8 mouse cellular contexts compared by ENCODE assay signal in the genomic region with DNA sequence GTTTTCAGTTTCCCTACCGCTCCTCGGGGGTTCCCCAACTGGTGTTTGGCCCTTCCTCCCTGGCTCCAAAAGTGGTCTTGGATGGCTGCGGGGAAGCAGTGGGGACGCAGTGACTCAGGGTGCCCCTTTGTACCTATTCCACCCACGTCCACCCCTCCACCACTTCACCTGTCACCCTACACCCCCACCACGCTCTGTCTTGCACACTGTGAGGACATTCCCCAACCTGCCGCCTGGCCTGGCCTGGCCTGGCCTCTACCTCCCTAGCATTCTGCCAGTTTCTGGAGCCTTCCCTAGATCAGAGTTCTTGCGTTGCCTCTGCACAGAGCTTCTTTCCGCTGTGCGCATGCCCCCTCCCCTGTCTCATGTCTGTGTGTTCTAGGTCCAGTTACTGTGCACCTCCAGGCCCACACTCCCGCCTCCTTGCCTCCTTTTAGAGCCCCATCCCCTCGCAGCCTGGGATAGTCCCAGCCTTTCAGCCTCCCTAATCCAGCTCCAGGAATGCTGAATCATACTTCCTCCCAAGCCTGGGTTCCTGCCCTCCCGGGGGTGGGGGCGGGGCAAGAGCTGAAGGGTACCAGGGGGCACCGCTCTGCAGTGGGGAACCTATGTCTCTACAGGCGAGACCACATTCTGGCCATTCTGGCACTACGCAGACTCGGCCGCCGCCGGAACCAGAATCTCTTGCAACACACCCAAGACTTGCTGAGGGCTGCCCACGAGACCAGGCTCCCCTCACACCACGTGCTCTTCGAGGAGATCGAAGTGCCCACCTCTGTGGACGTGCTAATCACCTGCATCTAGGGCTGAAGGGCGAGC. TPM values are rescaled to one million over a fixed set of nuclear protein-coding genes. Genes with fewer than 3 reads are reported as not detected.
DNase-seq lines count a peak whose midpoint lies in the region; ATAC-seq and TF ChIP-seq lines count a peak whose summit lies in the region.

No protein-coding gene starts in this region.

- H3K4me2 ChIP-seq in heart, postnatal 0 days (ENCODE audit: low read depth, low read length) = peak overlapping the region; percentile 70
- peak overlapping the region; percentile 65 for H3K4me2 ChIP-seq in limb, embryonic 14.5 days (replicated peaks; ENCODE audit: low read depth, low read length, severe bottlenecking)
- H3K4me2 ChIP-seq in midbrain, postnatal 0 days (ENCODE audit: low read depth, low read length, poor library complexity, severe bottlenecking) = peak overlapping the region; percentile 59

- 21% methylated on average over 27 of the region's 27 CpGs for WGBS in heart, postnatal 0 days
- WGBS in limb, embryonic 14.5 days = 12% methylated on average over 20 of the region's 27 CpGs
- 18% methylated on average over 27 of the region's 27 CpGs for WGBS in midbrain, postnatal 0 days

- H3K4me1 ChIP-seq in heart, postnatal 0 days (ENCODE audit: control insufficient read depth, insufficient read depth) = peaks cover 38% of the 10 kb centered on the region
- H3K4me1 ChIP-seq in limb, embryonic 14.5 days (ENCODE audit: control insufficient read depth, insufficient read depth, low read length) = peaks cover 35% of the 10 kb centered on the region
- peaks cover 12% of the 10 kb centered on the region for H3K4me1 ChIP-seq in midbrain, postnatal 0 days (ENCODE audit: insufficient read depth, low read length)

- H3K9ac ChIP-seq in heart, postnatal 0 days (replicated peaks; ENCODE audit: low read depth, low read length) = no peak overlapping the region; the same call in 1 of the 2 replicates
- peak overlapping the region; percentile 34; the same call in 1 of the 2 replicates for H3K9ac ChIP-seq in limb, embryonic 14.5 days (ENCODE audit: low read depth, low read length, severe bottlenecking)
- H3K9ac ChIP-seq in midbrain, postnatal 0 days (replicated peaks; ENCODE audit: low read length, poor library complexity, severe bottlenecking) = 0 out of 2 replicates have a peak overlapping the region, but pooled peaks have one; percentile 4

- peak overlapping the region; percentile 27 for H3K27ac ChIP-seq in heart, postnatal 0 days (ENCODE audit: low read depth)
- H3K27ac ChIP-seq in limb, embryonic 14.5 days (replicated peaks; ENCODE audit: low read depth, low read length) = no peak overlapping the region
- no peak overlapping the region for H3K27ac ChIP-seq in midbrain, postnatal 0 days (ENCODE audit: low read depth, low read length)

- TF ChIP-seq CTCF in heart, postnatal 0 days (IDR thresholded peaks at IDR 0.05; ENCODE audit: low read depth) = no peak
- no peak for TF ChIP-seq CTCF in midbrain, postnatal 0 days (IDR thresholded peaks at IDR 0.05)

- ATAC-seq in heart, postnatal 0 days (ENCODE audit: insufficient read depth, low read depth) = no peak
- ATAC-seq in limb, embryonic 14.5 days (ENCODE audit: low FRiP score, low read depth) = no peak
- no peak for ATAC-seq in midbrain, postnatal 0 days (ENCODE audit: low FRiP score)
- ATAC-seq in cerebellum, adult (ENCODE audit: insufficient number of reproducible peaks, low FRiP score, low TSS enrichment) = no peak

- peak; percentile 73 for DNase-seq in adrenal gland, adult 2 months
- DNase-seq in adrenal gland, postnatal 4 days (ENCODE audit: low spot score in 2 of 2) = no peak
- DNase-seq in adrenal gland, postnatal 36 days = peak; percentile 56 to 81
- no peak for DNase-seq in heart, postnatal 0 days (ENCODE audit: low spot score)
- DNase-seq in limb, embryonic 14.5 days (ENCODE audit: low spot score) = no peak
- DNase-seq in midbrain, postnatal 0 days (ENCODE audit: low spot score) = no peak
- no peak for DNase-seq in retina, postnatal 1 day

- H3K9me3 ChIP-seq in heart, postnatal 0 days (replicated peaks; ENCODE audit: control insufficient read depth, low read length) = no peaks in the 10 kb centered on the region
- no peaks in the 10 kb centered on the region for H3K9me3 ChIP-seq in limb, embryonic 14.5 days (ENCODE audit: control insufficient read depth, low read length)
- no peaks in the 10 kb centered on the region for H3K9me3 ChIP-seq in midbrain, postnatal 0 days (ENCODE audit: low read length)

- TF ChIP-seq EP300 in heart, postnatal 0 days (IDR thresholded peaks at IDR 0.05; ENCODE audit: low read depth) = no peak

- H3K4me3 ChIP-seq in heart, postnatal 0 days (ENCODE audit: low read depth, low read length) = peak overlapping the region; percentile 30
- H3K4me3 ChIP-seq in limb, embryonic 14.5 days (replicated peaks; ENCODE audit: low read length) = peak overlapping the region; percentile 36
- H3K4me3 ChIP-seq in midbrain, postnatal 0 days (ENCODE audit: low read depth, low read length) = peak overlapping the region; percentile 33; the same call in 1 of the 2 replicates

- H3K27me3 ChIP-seq in heart, postnatal 0 days (ENCODE audit: control insufficient read depth, insufficient read depth, low read length) = peaks cover 30% of the 10 kb centered on the region
- peaks cover 62% of the 10 kb centered on the region for H3K27me3 ChIP-seq in limb, embryonic 14.5 days (ENCODE audit: control insufficient read depth, insufficient read depth, low read length)
- peaks cover 28% of the 10 kb centered on the region for H3K27me3 ChIP-seq in midbrain, postnatal 0 days (ENCODE audit: insufficient read depth, low read length)

- no peaks in the 10 kb centered on the region for H3K36me3 ChIP-seq in heart, postnatal 0 days (replicated peaks; ENCODE audit: control insufficient read depth, insufficient read depth, low read length)
- no peaks in the 10 kb centered on the region for H3K36me3 ChIP-seq in limb, embryonic 14.5 days (ENCODE audit: control insufficient read depth, insufficient read depth, low read length)
- no peaks in the 10 kb centered on the region for H3K36me3 ChIP-seq in midbrain, postnatal 0 days (ENCODE audit: insufficient read depth, low read length)

- TF ChIP-seq POLR2A in limb, embryonic 14.5 days (IDR thresholded peaks at IDR 0.05; ENCODE audit: borderline replicate concordance, extremely low read depth, insufficient read depth, insufficient read length) = no peak

RNA-seq across cellular contexts. Expression of gene Tnfaip2, which starts 12.0 kb away (rescaled TPM):
- 10 to 100 TPM; 12.2 to 19.5 TPM for total RNA-seq in adrenal gland, adult 2 months (2021)
- polyA plus RNA-seq in adrenal gland, adult 2 months (2012; rRNA removed) = 15.8 and 22.7 TPM in 2 replicates
- total RNA-seq in adrenal gland, postnatal 4 days (2021) = 10 to 100 TPM; 17.6 to 25.8 TPM
- 10 to 100 TPM; 13.9 to 14.3 TPM for total RNA-seq in adrenal gland, postnatal 36 days (2021)
- 12.5 and 14.8 TPM in 2 replicates for total RNA-seq in heart, postnatal 0 days (2014; rRNA removed; ENCODE audit: low replicate concordance)
- polyA plus RNA-seq in heart, postnatal 0 days (2015; fragmentation: Nextera tagmentation; extraction: Ambion mirVana) = 8.9 and 9.5 TPM in 2 replicates
- polyA plus RNA-seq in limb, embryonic 14.5 days (2012; rRNA removed) = 9.3 and 10.2 TPM in 2 replicates
- 10.0 and 11.4 TPM in 2 replicates for polyA plus RNA-seq in limb, embryonic 14.5 days (2014; fragmentation: Nextera tagmentation; extraction: Ambion mirVana)
- total RNA-seq in midbrain, postnatal 0 days (2014; rRNA removed) = 1.5 and 3.8 TPM in 2 replicates
- polyA plus RNA-seq in midbrain, postnatal 0 days (2015; fragmentation: Nextera tagmentation; extraction: Ambion mirVana) = 0.38 and 0.49 TPM in 2 replicates

RNA-seq across cellular contexts. Expression of gene Exoc3l4, which starts 13.4 kb away (rescaled TPM):
- total RNA-seq in adrenal gland, adult 2 months (2021) = 1 to 10 TPM; 4.7 to 7.7 TPM
- polyA plus RNA-seq in adrenal gland, adult 2 months (2012; rRNA removed) = 12.7 and 13.9 TPM in 2 replicates
- 10 to 100 TPM in 1 of 2 experiments, 1 to 10 TPM in 1; 9.6 to 10.4 TPM for total RNA-seq in adrenal gland, postnatal 4 days (2021)
- 1 to 10 TPM; 4.8 to 6.7 TPM for total RNA-seq in adrenal gland, postnatal 36 days (2021)
- total RNA-seq in heart, postnatal 0 days (2014; rRNA removed; ENCODE audit: low replicate concordance) = 7.9 and 51.6 TPM in 2 replicates
- polyA plus RNA-seq in heart, postnatal 0 days (2015; fragmentation: Nextera tagmentation; extraction: Ambion mirVana) = 8.5 and 9.8 TPM in 2 replicates
- 11.7 and 14.9 TPM in 2 replicates for polyA plus RNA-seq in limb, embryonic 14.5 days (2012; rRNA removed)
- 7.4 and 7.7 TPM in 2 replicates for polyA plus RNA-seq in limb, embryonic 14.5 days (2014; fragmentation: Nextera tagmentation; extraction: Ambion mirVana)
- 2.4 and 3.3 TPM in 2 replicates for total RNA-seq in midbrain, postnatal 0 days (2014; rRNA removed)
- 1.7 and 2.8 TPM in 2 replicates for polyA plus RNA-seq in midbrain, postnatal 0 days (2015; fragmentation: Nextera tagmentation; extraction: Ambion mirVana)

RNA-seq across cellular contexts. Expression of gene Lbhd2, which starts 23.6 kb away (rescaled TPM):
- under 1 TPM; 0.46 to 0.48 TPM for total RNA-seq in adrenal gland, adult 2 months (2021)
- 0.17 and 0.30 TPM in 2 replicates for polyA plus RNA-seq in adrenal gland, adult 2 months (2012; rRNA removed)
- total RNA-seq in adrenal gland, postnatal 4 days (2021) = 1 to 10 TPM; 1.1 to 3.0 TPM
- total RNA-seq in adrenal gland, postnatal 36 days (2021) = under 1 TPM in 1 of 2 experiments, not detected in 1; 0.59 TPM
- not detected in 2 replicates for total RNA-seq in heart, postnatal 0 days (2014; rRNA removed; ENCODE audit: low replicate concordance)
- not detected in 2 replicates for polyA plus RNA-seq in heart, postnatal 0 days (2015; fragmentation: Nextera tagmentation; extraction: Ambion mirVana)
- polyA plus RNA-seq in limb, embryonic 14.5 days (2012; rRNA removed) = 11.0 and 17.2 TPM in 2 replicates
- 19.2 and 22.3 TPM in 2 replicates for polyA plus RNA-seq in limb, embryonic 14.5 days (2014; fragmentation: Nextera tagmentation; extraction: Ambion mirVana)
- total RNA-seq in midbrain, postnatal 0 days (2014; rRNA removed) = 4.4 and 6.4 TPM in 2 replicates
- 18.2 and 19.9 TPM in 2 replicates for polyA plus RNA-seq in midbrain, postnatal 0 days (2015; fragmentation: Nextera tagmentation; extraction: Ambion mirVana)

RNA-seq across cellular contexts. Expression of gene Cdc42bpb, which starts 52.7 kb away (rescaled TPM):
- 100 to 1,000 TPM; 119 to 120 TPM for total RNA-seq in adrenal gland, adult 2 months (2021)
- polyA plus RNA-seq in adrenal gland, adult 2 months (2012; rRNA removed) = 339 and 354 TPM in 2 replicates
- 100 to 1,000 TPM; 127 to 134 TPM for total RNA-seq in adrenal gland, postnatal 4 days (2021)
- total RNA-seq in adrenal gland, postnatal 36 days (2021) = 100 to 1,000 TPM; 112 to 153 TPM
- 119 and 147 TPM in 2 replicates for total RNA-seq in heart, postnatal 0 days (2014; rRNA removed; ENCODE audit: low replicate concordance)
- 13.9 and 18.2 TPM in 2 replicates for polyA plus RNA-seq in heart, postnatal 0 days (2015; fragmentation: Nextera tagmentation; extraction: Ambion mirVana)
- polyA plus RNA-seq in limb, embryonic 14.5 days (2012; rRNA removed) = 163 and 215 TPM in 2 replicates
- 37.0 and 39.7 TPM in 2 replicates for polyA plus RNA-seq in limb, embryonic 14.5 days (2014; fragmentation: Nextera tagmentation; extraction: Ambion mirVana)
- 190 and 259 TPM in 2 replicates for total RNA-seq in midbrain, postnatal 0 days (2014; rRNA removed)
- polyA plus RNA-seq in midbrain, postnatal 0 days (2015; fragmentation: Nextera tagmentation; extraction: Ambion mirVana) = 35.4 and 36.4 TPM in 2 replicates

RNA-seq across cellular contexts. Expression of gene Gm266, which starts 55.4 kb away (rescaled TPM):
- total RNA-seq in adrenal gland, adult 2 months (2021) = under 1 TPM in 1 of 2 experiments, not detected in 1; 0.23 TPM
- 0.10 and 1.2 TPM in 2 replicates for polyA plus RNA-seq in adrenal gland, adult 2 months (2012; rRNA removed)
- 10 to 100 TPM in 1 of 2 experiments, 1 to 10 TPM in 1; 1.4 to 11.3 TPM for total RNA-seq in adrenal gland, postnatal 4 days (2021)
- total RNA-seq in adrenal gland, postnatal 36 days (2021) = under 1 TPM in 1 of 2 experiments, not detected in 1; 0.53 TPM
- 4.0 and 4.3 TPM in 2 replicates for total RNA-seq in heart, postnatal 0 days (2014; rRNA removed; ENCODE audit: low replicate concordance)
- polyA plus RNA-seq in heart, postnatal 0 days (2015; fragmentation: Nextera tagmentation; extraction: Ambion mirVana) = 0.85 and 1.3 TPM in 2 replicates
- polyA plus RNA-seq in limb, embryonic 14.5 days (2012; rRNA removed) = 14.8 and 15.5 TPM in 2 replicates
- polyA plus RNA-seq in limb, embryonic 14.5 days (2014; fragmentation: Nextera tagmentation; extraction: Ambion mirVana) = 14.7 and 14.8 TPM in 2 replicates
- total RNA-seq in midbrain, postnatal 0 days (2014; rRNA removed) = 9.6 and 12.6 TPM in 2 replicates
- 8.4 and 9.7 TPM in 2 replicates for polyA plus RNA-seq in midbrain, postnatal 0 days (2015; fragmentation: Nextera tagmentation; extraction: Ambion mirVana)

Comparison
In these comparisons a context has a peak if more than half of its experiments do, and no peak if none do; other contexts are left out.
1. DNase-seq: peak in adrenal gland, adult 2 months (single experiment) and adrenal gland, postnatal 36 days (2 of 2); none in adrenal gland, postnatal 4 days (0 of 2), heart, postnatal 0 days (single experiment), limb, embryonic 14.5 days (single experiment), midbrain, postnatal 0 days (single experiment) and retina, postnatal 1 day (single experiment).
2. Peak in every context shown above with its lines, with median percentiles within 50 percentile points of each other: H3K4me2 ChIP-seq and H3K4me3 ChIP-seq.